Mouse (Mus musculus) megakaryocyte, embryonic 14.5 days (primary cell): ENCODE data around the gene Psmb5.

ENCODE experiments used
- FLI1 ChIP-seq: IDR thresholded peaks from 2 replicates; pipeline ENCODE4 v1.6.1; 2012; ENCODE audit warnings: low read length, inconsistent platforms, mixed read lengths
- GATA1 ChIP-seq: IDR thresholded peaks from 3 replicates; pipeline ENCODE4 v1.6.1; 2012; ENCODE audit warnings: mixed read lengths, low read length, inconsistent platforms, borderline replicate concordance

GRCm38 (mm10) chr14:54638210-54638609 is 20.4 kb upstream of the Psmb5 start:
- no peak for TF ChIP-seq GATA1
- no peak for TF ChIP-seq FLI1
